Mouse (Mus musculus) kidney, postnatal 0 days (tissue): ENCODE results near the gene Gm49391. TPM values are rescaled to one million over a fixed set of nuclear protein-coding genes. Genes with fewer than 3 reads are reported as not detected.
"Not testable (repeated sequence)": the region's sequence is repeated elsewhere in the genome, so short reads cannot be mapped to it uniquely, and the experiment has no call there.

Experiments used
- ATAC-seq: fragments of 200-750 bp; cut with Nextera tagmentation; replicated peaks from 2 replicates; pipeline ENCODE4 v1.8.0; 2017; ENCODE audit warnings: low read depth, moderate number of reproducible peaks, moderate TSS enrichment, moderate library complexity; ENCODE audit not compliant: low FRiP score
- DNase-seq: peaks from one replicate; pipeline ENCODE4 v3.0.0-alpha.2; 2016; ENCODE audit warnings: low spot score
- H3K27ac ChIP-seq: fragments of 300-500 bp; sonication (generic); 2 replicates; pipeline ENCODE4 v1.5.1; 2014; ENCODE audit warnings: mild to moderate bottlenecking
- H3K27me3 ChIP-seq: fragments of 300-500 bp; sonication (generic); 2 replicates; pipeline ENCODE4 v1.6.1; 2014; ENCODE audit warnings: low read length, mixed read lengths; ENCODE audit not compliant: insufficient read depth
- H3K36me3 ChIP-seq: fragments of 300-500 bp; sonication (generic); 2 replicates; pipeline ENCODE4 v1.6.1; 2014; ENCODE audit warnings: low read length, mixed read lengths; ENCODE audit not compliant: insufficient read depth
- H3K4me1 ChIP-seq: fragments of 300-500 bp; sonication (generic); replicated peaks from 2 replicates; pipeline ENCODE4 v1.6.1; 2014; ENCODE audit warnings: antibody characterized with exemption, low read length, mixed read lengths; ENCODE audit not compliant: insufficient read depth
- H3K4me2 ChIP-seq: fragments of 300-500 bp; sonication (generic); 2 replicates; pipeline ENCODE4 v1.6.1; 2014; ENCODE audit warnings: mild to moderate bottlenecking, low read length, moderate library complexity, mixed read lengths
- H3K4me3 ChIP-seq: fragments of 300-500 bp; sonication (generic); replicated peaks from 2 replicates; pipeline ENCODE4 v1.5.1; 2014; ENCODE audit warnings: low read depth, low read length
- H3K9ac ChIP-seq: fragments of 300-500 bp; sonication (generic); 2 replicates; pipeline ENCODE4 v1.6.1; 2014; ENCODE audit warnings: low read depth, low read length
- H3K9me3 ChIP-seq: fragments of 300-500 bp; sonication (generic); replicated peaks from 2 replicates; pipeline ENCODE4 v1.6.1; 2016; ENCODE audit warnings: low read length, inconsistent platforms, mixed read lengths
- CTCF ChIP-seq: IDR thresholded peaks from 2 replicates; pipeline ENCODE4 v1.5.1; 2016; ENCODE audit warnings: antibody characterized with exemption, low read depth, mild to moderate bottlenecking, moderate library complexity
- WGBS: fragments of 180-500 bp; shearing (Covaris S2); extraction: QIAGEN DNeasy Blood & Tissue Kit; methylation state at CpG from one replicate; pipeline ENCODE4 v1.1.7; 2014; 5-methylcytosine and 5-hydroxymethylcytosine counted together
- polyA plus RNA-seq: library from polyadenylated mRNA; unstranded; fragments of >200 nt; fragmentation: Nextera tagmentation; extraction: Ambion mirVana; gene quantifications from 2 replicates; pipeline ENCODE4 v1.2.1, GENCODE M21; 2015

Gm49391 gene
- 0.66 and 2.6 TPM in 2 replicates for polyA plus RNA-seq

DNA sequence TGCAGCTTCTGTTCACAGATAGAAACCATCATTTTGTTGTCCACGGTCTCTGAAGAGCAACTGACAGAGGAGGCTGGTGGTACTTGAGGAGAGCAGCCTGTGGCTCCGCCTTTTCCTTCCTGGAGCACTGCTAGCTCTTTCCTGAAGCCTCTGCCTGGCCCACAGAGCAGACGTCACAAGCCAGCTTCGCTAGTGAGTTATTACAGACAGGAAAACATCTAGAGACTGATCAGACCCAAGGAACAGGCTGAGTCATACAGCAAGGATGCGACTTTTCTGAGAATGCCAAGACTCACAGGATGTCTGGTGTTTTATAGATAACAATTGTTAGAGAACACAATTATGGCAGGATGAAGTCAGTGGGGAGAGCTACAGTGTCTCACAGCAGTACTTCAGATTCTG, at the start of gene Gm49391, which contains the start of gene Ctla2a:
Gene Gm49391, minus strand, starts transcription at position 72 of the 402 bp plus-strand sequence.
Gene Ctla2a, minus strand, starts transcription at position 126 of the 402 bp plus-strand sequence.
- H3K36me3 ChIP-seq: no peaks in the 10 kb centered on the region
- no peaks in the 10 kb centered on the region for H3K9me3 ChIP-seq
- no peaks in the 10 kb centered on the region for H3K27me3 ChIP-seq
- no peak within 1 kb of the TSS for H3K27ac ChIP-seq
- 54% methylated on average over 5 of the region's 5 CpGs for WGBS
- H3K9ac ChIP-seq: no peak within 1 kb of the TSS
- H3K4me1 ChIP-seq: no peaks in the 10 kb centered on the region
- no peak within 1 kb of the TSS for H3K4me2 ChIP-seq
- ATAC-seq: peak; percentile 43; the same call in 1 of the 2 replicates
- H3K4me3 ChIP-seq: no peak within 1 kb of the TSS
- peak; percentile 47 for DNase-seq
- no peak for TF ChIP-seq CTCF

DNA sequence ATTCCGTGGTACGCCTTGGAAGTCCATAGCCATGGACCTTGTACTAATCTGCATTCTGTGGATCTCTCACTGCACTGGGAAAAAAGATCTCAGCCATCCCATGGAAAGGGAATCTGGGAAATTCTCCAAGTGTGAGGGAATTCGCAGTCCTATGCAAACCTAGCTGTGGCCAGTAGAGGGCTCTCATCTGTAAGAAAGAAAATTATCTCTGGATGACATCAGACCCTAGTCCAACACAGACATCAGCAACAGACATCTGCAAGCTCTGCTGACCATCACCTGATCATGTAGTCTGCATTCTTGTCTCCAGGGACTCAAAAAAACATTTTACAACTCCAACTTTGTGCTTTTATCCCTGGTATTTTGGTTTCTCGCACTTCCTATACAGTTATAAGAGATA, 35.9 kb upstream of the Gm49391 start:
- TF ChIP-seq CTCF: peak; percentile 10; the same call in 1 of the 2 replicates
- WGBS: 80% methylated on average over 4 of the region's 4 CpGs
- ATAC-seq, H3K4me1 ChIP-seq, H3K36me3 ChIP-seq, H3K9me3 ChIP-seq, H3K27me3 ChIP-seq, DNase-seq, H3K9ac ChIP-seq, H3K4me2 ChIP-seq, H3K4me3 ChIP-seq, H3K27ac ChIP-seq: not testable (repeated sequence)

DNA sequence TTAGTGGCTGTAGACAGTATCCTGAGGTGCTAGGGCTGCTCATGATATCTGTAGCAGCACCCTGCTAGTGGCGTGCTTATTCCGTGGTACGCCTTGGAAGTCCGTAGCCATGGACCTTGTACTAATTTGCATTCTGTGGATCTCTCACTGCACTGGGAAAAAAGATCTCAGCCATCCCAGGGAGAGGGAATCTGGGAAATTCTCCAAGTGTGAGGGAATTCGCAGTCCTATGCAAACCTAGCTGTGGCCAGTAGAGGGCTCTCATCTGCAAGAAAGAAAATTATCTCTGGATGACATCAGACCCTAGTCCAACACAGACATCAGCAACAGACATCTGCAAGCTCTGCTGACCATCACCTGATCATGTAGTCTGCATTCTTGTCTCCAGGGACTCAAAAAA, 27.6 kb upstream of the Gm49391 start:
- DNase-seq, H3K4me2 ChIP-seq, H3K9me3 ChIP-seq, H3K4me3 ChIP-seq, H3K9ac ChIP-seq, H3K4me1 ChIP-seq, ATAC-seq, H3K27ac ChIP-seq, H3K27me3 ChIP-seq, H3K36me3 ChIP-seq: not testable (repeated sequence)
- TF ChIP-seq CTCF: peak; percentile 12; the same call in 1 of the 2 replicates
- WGBS: 20% methylated on average over 5 of the region's 5 CpGs

DNA sequence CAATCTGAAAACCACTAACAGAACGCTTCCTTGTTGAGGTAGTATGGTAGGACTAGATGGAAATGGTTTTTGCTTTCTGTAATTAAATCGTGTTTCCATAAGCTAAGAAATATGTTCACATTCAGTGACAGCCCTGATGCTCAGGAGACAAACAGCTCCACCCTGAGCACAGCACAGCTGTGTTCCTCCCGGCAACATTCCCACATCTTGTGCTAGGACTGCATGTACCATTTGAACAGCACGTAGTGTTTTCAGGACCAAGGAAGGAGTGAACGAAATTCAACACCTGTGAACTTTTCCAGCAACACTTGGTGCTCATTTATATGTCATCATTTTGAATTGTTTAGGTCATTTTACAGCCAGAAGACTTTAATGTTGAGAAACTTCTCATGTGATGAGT, 25.3 kb upstream of the Gm49391 start:
- no peak overlapping the region for H3K4me3 ChIP-seq
- no peaks in the 10 kb centered on the region for H3K27me3 ChIP-seq
- ATAC-seq: no peak
- no peaks in the 10 kb centered on the region for H3K36me3 ChIP-seq
- no peak for DNase-seq
- no peaks in the 10 kb centered on the region for H3K9me3 ChIP-seq
- WGBS: 64% methylated on average over 5 of the region's 5 CpGs
- no peak overlapping the region for H3K9ac ChIP-seq
- no peaks in the 10 kb centered on the region for H3K4me1 ChIP-seq
- TF ChIP-seq CTCF: no peak
- no peak overlapping the region for H3K27ac ChIP-seq
- H3K4me2 ChIP-seq: no peak overlapping the region

DNA sequence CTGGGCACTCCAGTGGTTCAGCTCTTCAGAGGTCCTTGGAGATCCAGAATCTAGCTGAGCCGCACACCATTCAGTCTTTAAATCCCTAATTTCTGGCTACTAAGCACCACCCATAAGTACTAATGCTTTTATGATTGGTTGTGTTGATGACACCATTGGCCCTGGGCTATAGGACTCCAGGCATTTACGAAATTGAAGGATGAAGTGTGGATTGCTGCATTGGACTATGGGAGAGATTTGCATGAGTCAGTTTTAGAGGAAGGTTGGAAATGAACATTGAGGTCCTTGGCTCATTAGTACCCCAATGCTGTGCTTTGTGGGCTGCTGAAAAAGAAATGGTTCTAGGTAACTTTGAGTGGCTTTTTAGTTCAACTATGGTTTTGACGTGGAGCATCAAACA, 5.5 kb upstream of the Gm49391 start, which contains the start of gene Tpbpa:
Gene Tpbpa, minus strand, starts transcription at position 101 of the 400 bp plus-strand sequence.
- not testable (repeated sequence) for DNase-seq, H3K4me3 ChIP-seq, H3K9me3 ChIP-seq, H3K36me3 ChIP-seq, H3K4me2 ChIP-seq, H3K9ac ChIP-seq, H3K27ac ChIP-seq, H3K27me3 ChIP-seq, ATAC-seq, H3K4me1 ChIP-seq
- WGBS: 75% methylated on average over 3 of the region's 3 CpGs

DNA sequence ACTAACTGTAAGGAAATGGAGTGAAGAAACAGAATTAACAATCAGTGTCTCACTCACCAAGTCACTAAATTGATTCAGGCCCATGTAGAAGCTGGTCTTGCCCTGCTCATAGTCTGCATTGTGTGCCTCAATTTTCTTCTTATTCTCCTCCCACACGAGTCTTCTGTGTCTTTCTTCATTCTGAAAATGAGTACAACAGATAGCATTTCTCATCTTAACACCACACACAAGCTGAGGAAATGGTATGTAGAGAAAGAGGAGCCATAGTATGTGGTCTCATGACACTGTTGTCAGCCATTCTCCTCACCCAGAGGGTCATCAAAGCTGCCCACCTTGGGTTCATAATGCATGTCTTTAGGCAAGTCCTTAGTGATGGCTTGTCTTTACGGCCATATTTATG, 881 bp downstream of the Gm49391 start, which contains the start of gene Gm49393:
Gene Gm49393, minus strand, starts transcription at position 101 of the 400 bp plus-strand sequence.
- WGBS: 65% methylated on average over 2 of the region's 2 CpGs
- H3K27ac ChIP-seq, DNase-seq, H3K36me3 ChIP-seq, H3K4me2 ChIP-seq, H3K9me3 ChIP-seq, H3K9ac ChIP-seq, H3K27me3 ChIP-seq, H3K4me1 ChIP-seq, H3K4me3 ChIP-seq, ATAC-seq: not testable (repeated sequence)

DNA sequence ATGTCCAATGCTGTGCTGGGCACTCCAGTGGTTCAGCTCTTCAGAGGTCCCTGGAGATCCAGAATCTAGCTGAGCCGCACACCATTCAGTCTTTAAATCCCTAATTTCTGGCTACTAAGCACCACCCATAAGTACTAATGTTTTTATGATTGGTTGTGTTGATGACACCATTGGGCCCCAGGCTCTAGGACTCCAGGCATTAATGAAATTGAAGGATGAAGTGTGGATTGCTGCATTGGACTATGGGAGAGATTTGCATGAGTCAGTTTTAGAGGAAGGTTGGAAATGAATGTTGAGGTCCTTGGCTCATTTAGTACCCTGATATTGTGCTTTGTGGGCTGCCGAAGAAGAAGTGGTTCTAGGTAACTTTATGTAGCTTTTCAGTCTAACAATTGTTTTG, 31.6 kb downstream of the Gm49391 start, which contains the start of gene Tpbpb:
Gene Tpbpb, minus strand, starts transcription at position 101 of the 400 bp plus-strand sequence.
- ATAC-seq, H3K9me3 ChIP-seq, H3K4me2 ChIP-seq, H3K27me3 ChIP-seq, H3K4me1 ChIP-seq, H3K36me3 ChIP-seq, H3K4me3 ChIP-seq, DNase-seq, H3K9ac ChIP-seq, H3K27ac ChIP-seq: not testable (repeated sequence)
- WGBS: 91% methylated on average over 2 of the region's 2 CpGs
